Mouse (Mus musculus) limb, embryonic 12.5 days (tissue): ENCODE measurements around the gene 4930486L24Rik. TPM values are rescaled to one million over a fixed set of nuclear protein-coding genes. Genes with fewer than 3 reads are reported as not detected.
"Not testable (repeated sequence)": the region's sequence is repeated elsewhere in the genome, so short reads cannot be mapped to it uniquely, and the experiment has no call there.

ENCODE experiments used
- ATAC-seq: fragments of 200-750 bp; cut with Nextera tagmentation; 2 replicates; pipeline ENCODE4 v1.8.0; 2017; ENCODE audit warnings: low read depth, moderate TSS enrichment; ENCODE audit not compliant: insufficient number of reproducible peaks, insufficient read depth, low FRiP score, low TSS enrichment
- H3K27ac ChIP-seq: fragments of 300-500 bp; sonication (generic); 2 replicates; pipeline ENCODE4 v1.5.1; 2016; ENCODE audit warnings: mild to moderate bottlenecking, moderate library complexity
- H3K27me3 ChIP-seq: fragments of 300-500 bp; sonication (generic); 2 replicates; pipeline ENCODE4 v1.6.1; 2016; ENCODE audit warnings: mild to moderate bottlenecking, moderate library complexity
- H3K36me3 ChIP-seq: fragments of 300-500 bp; sonication (generic); 2 replicates; pipeline ENCODE4 v1.6.1; 2016; ENCODE audit warnings: mild to moderate bottlenecking, moderate library complexity
- H3K4me1 ChIP-seq: fragments of 300-500 bp; sonication (generic); replicated peaks from 2 replicates; pipeline ENCODE4 v1.6.1; 2016
- H3K4me2 ChIP-seq: fragments of 300-500 bp; sonication (generic); 2 replicates; pipeline ENCODE4 v1.6.1; 2016; ENCODE audit warnings: mild to moderate bottlenecking, moderate library complexity
- H3K4me3 ChIP-seq: fragments of 300-500 bp; sonication (generic); replicated peaks from 2 replicates; pipeline ENCODE4 v1.5.1; 2016; ENCODE audit warnings: mild to moderate bottlenecking
- H3K9ac ChIP-seq: fragments of 300-500 bp; sonication (generic); replicated peaks from 2 replicates; pipeline ENCODE4 v1.6.1; 2016; ENCODE audit warnings: mild to moderate bottlenecking, moderate library complexity
- H3K9me3 ChIP-seq: fragments of 300-500 bp; sonication (generic); 2 replicates; pipeline ENCODE4 v1.6.1; 2016; ENCODE audit warnings: mild to moderate bottlenecking, moderate library complexity
- WGBS: fragments of 180-500 bp; shearing (Covaris S2); methylation state at CpG from one replicate; pipeline ENCODE4 v1.1.7; 2016; 5-methylcytosine and 5-hydroxymethylcytosine counted together
- polyA plus RNA-seq: library from polyadenylated mRNA; unstranded; fragments of >200 nt; fragmentation: Nextera tagmentation; extraction: Ambion mirVana; gene quantifications from 2 replicates; pipeline ENCODE4 v1.2.1, GENCODE M21; 2016

Gene 4930486L24Rik
- polyA plus RNA-seq: not detected in 2 replicates

GRCm38 (mm10) chr13:60864281-60864680, at the start of gene 4930486L24Rik:
Gene 4930486L24Rik (minus strand): TSS chr13:60864475.
- H3K4me2 ChIP-seq: no peak within 1 kb of the TSS
- no peak within 1 kb of the TSS for H3K4me3 ChIP-seq
- H3K9ac ChIP-seq: no peak within 1 kb of the TSS
- no peak within 1 kb of the TSS for H3K27ac ChIP-seq
- 69% methylated on average over 1 of the region's 1 CpGs for WGBS
- no peak for ATAC-seq
- H3K27me3 ChIP-seq: no peaks in the 10 kb centered on the region
- no peaks in the 10 kb centered on the region for H3K4me1 ChIP-seq
- H3K36me3 ChIP-seq: no peaks in the 10 kb centered on the region
- no peaks in the 10 kb centered on the region for H3K9me3 ChIP-seq

GRCm38 (mm10) chr13:60904780-60905179, 40.5 kb upstream of the 4930486L24Rik start, which contains the start of gene Tpbpb:
Gene Tpbpb (minus strand): TSS chr13:60904880.
- ATAC-seq, H3K4me2 ChIP-seq, H3K27me3 ChIP-seq, H3K9ac ChIP-seq, H3K9me3 ChIP-seq, H3K27ac ChIP-seq, H3K36me3 ChIP-seq, H3K4me1 ChIP-seq, H3K4me3 ChIP-seq: not testable (repeated sequence)
- 87% methylated on average over 2 of the region's 2 CpGs for WGBS

GRCm38 (mm10) chr13:60897328-60897727, 33.1 kb upstream of the 4930486L24Rik start, which contains the start of gene Ctla2b:
Gene Ctla2b (minus strand): TSS chr13:60897447.
- Histone ChIP-seq H3K4me1 (no peaks in the 10 kb centered on the region), H3K9me3 (0 out of 2 replicates have a peak, but pooled peaks cover 3% of the 10 kb centered on the region), H3K27ac (no peak within 1 kb of the TSS), H3K36me3 (no peaks in the 10 kb centered on the region), H3K4me3 (no peak within 1 kb of the TSS), H3K27me3 (no peaks in the 10 kb centered on the region), H3K9ac (no peak within 1 kb of the TSS), H3K4me2 (no peak within 1 kb of the TSS)
- ATAC-seq: no peak
- WGBS: 75% methylated on average over 3 of the region's 3 CpGs

GRCm38 (mm10) chr13:60896794-60897193, 32.5 kb upstream of the 4930486L24Rik start, which contains the start of gene Gm49392:
Gene Gm49392 (minus strand): TSS chr13:60896894.
- not testable (repeated sequence) for H3K27ac ChIP-seq, H3K4me2 ChIP-seq, H3K36me3 ChIP-seq, H3K27me3 ChIP-seq, H3K4me1 ChIP-seq, H3K9ac ChIP-seq, H3K9me3 ChIP-seq, ATAC-seq, H3K4me3 ChIP-seq
- 80% methylated on average over 8 of the region's 8 CpGs for WGBS

GRCm38 (mm10) chr13:60895406-60896160, 31.3 kb upstream of the 4930486L24Rik start:
- no peaks in the 10 kb centered on the region for H3K27me3 ChIP-seq
- H3K4me3 ChIP-seq: no peak overlapping the region
- H3K4me2 ChIP-seq: no peak overlapping the region
- no peak for ATAC-seq
- H3K27ac ChIP-seq: no peak overlapping the region
- no peaks in the 10 kb centered on the region for H3K9me3 ChIP-seq
- no peaks in the 10 kb centered on the region for H3K4me1 ChIP-seq
- H3K36me3 ChIP-seq: no peaks in the 10 kb centered on the region
- no peak overlapping the region for H3K9ac ChIP-seq

- H3K36me3 ChIP-seq: no peaks in the 10 kb centered on the region
- H3K4me2 ChIP-seq: no peak overlapping the region
- H3K9me3 ChIP-seq: no peaks in the 10 kb centered on the region; the same call in 1 of the 2 replicates
- H3K9ac ChIP-seq: no peak overlapping the region
- H3K4me1 ChIP-seq: no peaks in the 10 kb centered on the region
- H3K4me3 ChIP-seq: no peak overlapping the region
- no peaks in the 10 kb centered on the region for H3K27me3 ChIP-seq
- WGBS: 94% methylated on average over 1 of the region's 1 CpGs
- H3K27ac ChIP-seq: no peak overlapping the region
- ATAC-seq: no peak
Measured at GRCm38 (mm10) chr13:60892301-60892700, 28.0 kb upstream of the 4930486L24Rik start.

- Histone ChIP-seq H3K36me3 (no peaks in the 10 kb centered on the region), H3K4me1 (no peaks in the 10 kb centered on the region), H3K9me3 (no peaks in the 10 kb centered on the region), H3K9ac (no peak overlapping the region), H3K4me3 (no peak overlapping the region), H3K27me3 (no peaks in the 10 kb centered on the region), H3K4me2 (no peak overlapping the region), H3K27ac (no peak overlapping the region)
- 82% methylated on average over 4 of the region's 4 CpGs for WGBS
- ATAC-seq: no peak
Measured at GRCm38 (mm10) chr13:60848241-60849120, 15.8 kb downstream of the 4930486L24Rik start.

GRCm38 (mm10) chr13:60843153-60843552, 21.1 kb downstream of the 4930486L24Rik start:
- Histone ChIP-seq H3K9me3 (no peaks in the 10 kb centered on the region), H3K27ac (no peak overlapping the region), H3K36me3 (no peaks in the 10 kb centered on the region), H3K4me3 (no peak overlapping the region), H3K4me1 (no peaks in the 10 kb centered on the region), H3K27me3 (no peaks in the 10 kb centered on the region), H3K4me2 (no peak overlapping the region), H3K9ac (no peak overlapping the region)
- no peak for ATAC-seq
- 80% methylated on average over 8 of the region's 8 CpGs for WGBS

GRCm38 (mm10) chr13:60842703-60843102, 21.6 kb downstream of the 4930486L24Rik start:
- Histone ChIP-seq H3K36me3 (no peaks in the 10 kb centered on the region), H3K27ac (no peak overlapping the region), H3K4me2 (no peak overlapping the region), H3K27me3 (no peaks in the 10 kb centered on the region), H3K4me1 (no peaks in the 10 kb centered on the region), H3K4me3 (no peak overlapping the region), H3K9ac (no peak overlapping the region), H3K9me3 (no peaks in the 10 kb centered on the region)
- no peak for ATAC-seq
- 74% methylated on average over 6 of the region's 6 CpGs for WGBS

- Histone ChIP-seq H3K27ac (no peak overlapping the region), H3K9ac (no peak overlapping the region), H3K4me3 (no peak overlapping the region), H3K4me2 (no peak overlapping the region), H3K27me3 (no peaks in the 10 kb centered on the region), H3K4me1 (no peaks in the 10 kb centered on the region), H3K9me3 (no peaks in the 10 kb centered on the region), H3K36me3 (no peaks in the 10 kb centered on the region)
- no peak for ATAC-seq
- 83% methylated on average over 2 of the region's 2 CpGs for WGBS
Measured at GRCm38 (mm10) chr13:60839353-60839902, 24.8 kb downstream of the 4930486L24Rik start.

- Histone ChIP-seq H3K4me3 (no peak overlapping the region), H3K27me3 (no peaks in the 10 kb centered on the region), H3K9ac (no peak overlapping the region), H3K36me3 (no peaks in the 10 kb centered on the region), H3K4me2 (no peak overlapping the region), H3K4me1 (no peaks in the 10 kb centered on the region), H3K27ac (no peak overlapping the region), H3K9me3 (no peaks in the 10 kb centered on the region)
- WGBS: 59% methylated on average over 3 of the region's 3 CpGs
- no peak for ATAC-seq
Measured at GRCm38 (mm10) chr13:60826052-60826451, 38.2 kb downstream of the 4930486L24Rik start.
